Mouse (Mus musculus): ENCODE data around the gene Hgd. TPM values are rescaled to one million over a fixed set of nuclear protein-coding genes. Genes with fewer than 3 reads are reported as not detected.

Gene Hgd
- polyA plus RNA-seq, 1 experiment from 2014 or later: 0.17 TPM

DNA sequence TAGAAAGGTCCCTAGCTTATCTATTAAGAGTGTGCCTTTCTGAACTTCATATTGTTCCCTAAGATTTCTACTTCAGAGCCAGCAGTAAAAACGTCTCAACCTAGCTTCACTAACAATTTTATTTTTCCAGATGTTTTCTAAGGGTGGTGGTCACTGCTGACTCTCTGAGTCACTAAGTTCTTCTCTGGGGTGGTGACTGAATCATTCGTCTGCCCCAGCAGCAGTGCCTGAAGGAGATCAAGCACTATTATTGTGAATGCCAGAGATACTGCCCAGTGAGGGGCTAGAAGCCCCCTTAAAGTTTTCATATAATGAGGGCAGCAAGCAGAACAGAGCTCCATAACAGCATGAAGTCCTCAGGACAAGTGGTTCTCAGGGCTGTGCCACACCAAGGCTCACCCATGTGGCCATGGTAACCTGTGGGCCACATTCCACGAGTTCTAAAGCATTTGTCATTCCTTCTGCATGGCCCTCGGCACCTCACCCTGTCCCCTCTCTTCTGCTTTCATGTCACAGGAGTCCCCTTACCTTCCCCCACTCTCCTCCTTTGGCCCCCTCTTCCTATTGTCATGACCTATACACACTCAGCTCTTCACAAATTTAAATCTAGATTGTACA lies 90.8 kb downstream of the Hgd start:
- Histone ChIP-seq H3K9me3 (ENCODE audit: low read depth, low read length) (no peaks in the 10 kb centered on the region), H3K4me3 (ENCODE audit: low read depth, low read length) (no peak overlapping the region), H3K27me3 (ENCODE audit: insufficient read depth, low read length) (no peaks in the 10 kb centered on the region), H3K27ac (ENCODE audit: low read depth) (no peak overlapping the region), H3K9ac (no peak overlapping the region), H3K36me3 (ENCODE audit: insufficient read depth) (no peaks in the 10 kb centered on the region), H3K4me2 (no peak overlapping the region), H3K4me1 (ENCODE audit: insufficient read depth) (no peaks in the 10 kb centered on the region)
- WGBS: 24% methylated on average over 4 of the region's 4 CpGs
- no peak for TF ChIP-seq CTCF (IDR thresholded peaks at IDR 0.05; ENCODE audit: low read depth)
- DNase-seq: no peak
- ATAC-seq (ENCODE audit: insufficient read depth): peak; percentile 28; the same call in 1 of the 2 replicates

DNA sequence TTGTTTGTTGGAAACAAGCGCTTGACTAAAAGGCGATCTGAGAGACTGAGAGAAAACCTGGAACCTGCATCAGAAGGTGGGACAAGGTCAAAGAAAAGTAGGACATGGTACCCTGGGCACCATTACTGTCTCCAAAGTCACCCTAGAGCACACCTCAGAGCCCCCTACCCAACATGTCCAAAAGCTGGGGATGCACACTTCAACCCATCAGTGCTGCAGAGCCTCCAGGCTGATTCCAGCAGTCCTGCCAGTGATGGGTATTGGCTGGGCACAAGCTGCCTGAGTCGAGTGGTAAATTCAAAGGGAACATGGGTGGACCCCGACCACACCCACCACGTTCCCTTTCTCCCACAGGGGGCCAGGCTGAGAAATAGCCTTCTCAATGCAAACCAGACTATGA lies 95.4 kb downstream of the Hgd start:
- Histone ChIP-seq H3K9ac (no peak overlapping the region), H3K36me3 (ENCODE audit: insufficient read depth) (no peaks in the 10 kb centered on the region), H3K4me1 (ENCODE audit: insufficient read depth) (no peaks in the 10 kb centered on the region), H3K9me3 (ENCODE audit: low read depth, low read length) (no peaks in the 10 kb centered on the region), H3K27ac (ENCODE audit: low read depth) (no peak overlapping the region), H3K4me2 (no peak overlapping the region), H3K27me3 (ENCODE audit: insufficient read depth, low read length) (no peaks in the 10 kb centered on the region), H3K4me3 (ENCODE audit: low read depth, low read length) (no peak overlapping the region)
- no peak for DNase-seq
- TF ChIP-seq CTCF (IDR thresholded peaks at IDR 0.05; ENCODE audit: low read depth): no peak
- no peak for ATAC-seq (ENCODE audit: insufficient read depth)
- 86% methylated on average over 5 of the region's 5 CpGs for WGBS

- Histone ChIP-seq H3K36me3 (ENCODE audit: insufficient read depth) (no peaks in the 10 kb centered on the region), H3K9me3 (ENCODE audit: low read depth, low read length) (no peaks in the 10 kb centered on the region), H3K4me2 (no peak overlapping the region; the same call in 1 of the 2 replicates), H3K4me3 (ENCODE audit: low read depth, low read length) (no peak overlapping the region), H3K4me1 (ENCODE audit: insufficient read depth) (no peaks in the 10 kb centered on the region), H3K27me3 (ENCODE audit: insufficient read depth, low read length) (no peaks in the 10 kb centered on the region), H3K9ac (no peak overlapping the region), H3K27ac (ENCODE audit: low read depth) (no peak overlapping the region)
- 51% methylated on average over 17 of the region's 17 CpGs for WGBS
- DNase-seq (no peak), ATAC-seq (ENCODE audit: insufficient read depth) (no peak)
- TF ChIP-seq CTCF (IDR thresholded peaks at IDR 0.05; ENCODE audit: low read depth): no peak
These were observed 96.2 kb downstream of the Hgd start for GRCm38 (mm10) chr16:37676024-37676676.

DNA sequence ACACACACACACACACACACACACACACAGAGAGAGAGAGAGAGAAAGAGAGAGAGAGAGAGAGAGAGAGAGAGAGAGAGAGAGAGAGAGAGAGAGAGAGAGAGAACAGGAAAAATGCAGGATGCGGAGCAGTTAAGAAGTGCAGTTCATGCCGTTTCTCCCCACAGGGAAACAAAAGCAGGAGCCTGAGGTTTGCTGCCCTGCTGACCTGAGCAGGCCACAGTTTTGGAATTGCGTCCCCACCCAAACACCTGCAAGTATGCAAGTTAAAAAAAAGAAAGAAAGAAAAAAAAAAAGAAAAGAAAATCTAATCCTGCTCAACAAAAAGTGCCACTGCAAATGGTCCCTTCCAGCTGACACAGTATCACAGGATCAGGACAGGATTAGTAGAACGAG lies 96.7 kb downstream of the Hgd start:
- Histone ChIP-seq H3K4me1 (ENCODE audit: insufficient read depth) (no peaks in the 10 kb centered on the region), H3K4me3 (ENCODE audit: low read depth, low read length) (no peak overlapping the region), H3K27me3 (ENCODE audit: insufficient read depth, low read length) (no peaks in the 10 kb centered on the region), H3K27ac (ENCODE audit: low read depth) (no peak overlapping the region), H3K4me2 (no peak overlapping the region; the same call in 1 of the 2 replicates), H3K36me3 (ENCODE audit: insufficient read depth) (no peaks in the 10 kb centered on the region), H3K9me3 (ENCODE audit: low read depth, low read length) (no peaks in the 10 kb centered on the region), H3K9ac (no peak overlapping the region)
- TF ChIP-seq CTCF (IDR thresholded peaks at IDR 0.05; ENCODE audit: low read depth): no peak
- DNase-seq (no peak), ATAC-seq (ENCODE audit: insufficient read depth) (no peak)
- 51% methylated on average over 4 of the region's 4 CpGs for WGBS

DNA sequence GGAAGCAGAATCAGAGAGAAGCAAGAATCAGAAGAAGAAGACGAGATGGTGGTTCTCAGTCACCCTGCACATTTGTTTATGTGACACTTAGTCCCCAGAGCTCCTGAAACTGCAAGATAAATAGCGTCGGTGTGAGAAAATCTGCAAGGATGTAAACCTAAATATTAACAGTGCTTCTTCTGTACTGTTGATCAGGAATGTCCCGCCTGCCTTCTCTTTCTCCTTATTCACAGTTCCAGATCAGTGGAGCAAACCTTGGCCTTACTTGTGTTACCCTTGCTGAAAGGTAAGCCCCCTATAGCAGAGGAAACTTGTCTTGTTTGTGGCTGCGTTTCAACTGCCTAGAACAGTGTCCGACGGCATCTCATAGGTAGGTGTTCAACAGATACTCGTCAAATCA lies 97.6 kb downstream of the Hgd start:
- no peak for ATAC-seq (ENCODE audit: insufficient read depth)
- 76% methylated on average over 8 of the region's 8 CpGs for WGBS
- no peaks in the 10 kb centered on the region for H3K36me3 ChIP-seq (ENCODE audit: insufficient read depth)
- H3K9me3 ChIP-seq (ENCODE audit: low read depth, low read length): no peaks in the 10 kb centered on the region
- H3K4me3 ChIP-seq (ENCODE audit: low read depth, low read length): no peak overlapping the region
- no peak for TF ChIP-seq CTCF (IDR thresholded peaks at IDR 0.05; ENCODE audit: low read depth)
- no peak overlapping the region for H3K9ac ChIP-seq
- no peaks in the 10 kb centered on the region for H3K27me3 ChIP-seq (ENCODE audit: insufficient read depth, low read length)
- no peak for DNase-seq
- no peaks in the 10 kb centered on the region for H3K4me1 ChIP-seq (ENCODE audit: insufficient read depth)
- no peak overlapping the region for H3K27ac ChIP-seq (ENCODE audit: low read depth)
- no peak overlapping the region for H3K4me2 ChIP-seq

DNA sequence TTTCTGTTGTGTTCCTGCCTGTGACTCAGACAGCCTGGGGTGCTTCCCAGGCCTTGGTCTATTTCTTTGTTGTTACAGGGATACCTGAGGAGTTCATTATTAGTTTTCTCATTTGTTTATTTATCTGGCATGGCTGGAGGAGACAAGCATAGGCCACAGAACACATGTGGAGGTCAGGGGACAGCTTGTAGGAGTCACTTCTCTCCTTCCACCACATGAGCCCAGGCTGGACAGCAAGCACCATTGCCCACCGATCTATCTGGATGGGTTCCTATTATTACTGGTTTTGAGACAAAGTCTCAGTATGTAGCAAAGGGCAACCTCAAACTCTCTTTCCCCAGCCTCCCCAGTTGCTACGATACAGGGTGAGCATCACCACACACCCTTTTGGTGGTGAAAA lies 100.3 kb downstream of the Hgd start:
- H3K4me2 ChIP-seq: no peak overlapping the region
- no peaks in the 10 kb centered on the region for H3K9me3 ChIP-seq (ENCODE audit: low read depth, low read length)
- H3K9ac ChIP-seq: no peak overlapping the region
- ATAC-seq (ENCODE audit: insufficient read depth) (no peak), DNase-seq (no peak)
- H3K4me1 ChIP-seq (ENCODE audit: insufficient read depth): no peaks in the 10 kb centered on the region
- 50% methylated on average over 2 of the region's 2 CpGs for WGBS
- no peak overlapping the region for H3K27ac ChIP-seq (ENCODE audit: low read depth)
- no peaks in the 10 kb centered on the region for H3K27me3 ChIP-seq (ENCODE audit: insufficient read depth, low read length)
- no peaks in the 10 kb centered on the region for H3K36me3 ChIP-seq (ENCODE audit: insufficient read depth)
- no peak overlapping the region for H3K4me3 ChIP-seq (ENCODE audit: low read depth, low read length)
- no peak for TF ChIP-seq CTCF (IDR thresholded peaks at IDR 0.05; ENCODE audit: low read depth)

DNA sequence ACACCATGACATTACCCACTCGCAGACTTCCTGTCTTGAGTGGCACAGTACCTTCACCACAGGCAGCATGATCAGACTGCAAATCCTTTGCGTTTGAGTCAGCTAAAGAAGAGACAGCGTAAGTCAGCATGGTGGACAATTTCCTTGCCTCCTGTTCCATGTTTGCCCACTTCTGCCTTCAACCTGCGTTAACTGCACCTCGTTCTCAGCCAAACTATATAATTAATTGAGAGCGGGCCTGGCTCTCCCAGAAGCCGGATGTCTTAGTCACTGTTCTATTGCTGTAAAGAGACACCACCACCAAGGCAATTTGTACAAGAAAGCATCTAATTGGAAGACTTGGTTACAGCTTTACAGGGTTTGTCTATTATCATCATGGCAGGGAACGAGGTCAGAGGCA lies 100.9 kb downstream of the Hgd start:
- no peak overlapping the region for H3K4me2 ChIP-seq
- H3K27ac ChIP-seq (ENCODE audit: low read depth): no peak overlapping the region
- DNase-seq (no peak), ATAC-seq (ENCODE audit: insufficient read depth) (no peak)
- H3K27me3 ChIP-seq (ENCODE audit: insufficient read depth, low read length): no peaks in the 10 kb centered on the region
- no peaks in the 10 kb centered on the region for H3K9me3 ChIP-seq (ENCODE audit: low read depth, low read length)
- TF ChIP-seq CTCF (IDR thresholded peaks at IDR 0.05; ENCODE audit: low read depth): no peak
- no peak overlapping the region for H3K4me3 ChIP-seq (ENCODE audit: low read depth, low read length)
- 73% methylated on average over 8 of the region's 8 CpGs for WGBS
- H3K9ac ChIP-seq: no peak overlapping the region
- no peaks in the 10 kb centered on the region for H3K36me3 ChIP-seq (ENCODE audit: insufficient read depth)
- H3K4me1 ChIP-seq (ENCODE audit: insufficient read depth): no peaks in the 10 kb centered on the region

Other genes with a start within 250 kb of the Hgd start
- gene Stxbp5l, start 195.2 kb upstream of the Hgd start, polyA plus RNA-seq (2014; fragmentation: Nextera tagmentation; extraction: Ambion mirVana): 0.12 and 0.24 TPM in 2 replicates
- 28.9 and 29.6 TPM in 2 replicates for gene Gtf2e1, start 40.4 kb upstream of the Hgd start, polyA plus RNA-seq (2014; fragmentation: Nextera tagmentation; extraction: Ambion mirVana)
- gene Rabl3, start 40.3 kb upstream of the Hgd start, polyA plus RNA-seq (2014; fragmentation: Nextera tagmentation; extraction: Ambion mirVana): 24.2 and 27.8 TPM in 2 replicates
- 54.4 and 61.7 TPM in 2 replicates for gene Ndufb4, start 74.3 kb downstream of the Hgd start, polyA plus RNA-seq (2014; fragmentation: Nextera tagmentation; extraction: Ambion mirVana)
- gene Fstl1, start 196.7 kb downstream of the Hgd start, polyA plus RNA-seq (2014; fragmentation: Nextera tagmentation; extraction: Ambion mirVana): 460 and 502 TPM in 2 replicates

Data from lung, embryonic 14.5 days (tissue).